Mouse (Mus musculus): Measurements from ENCODE around the gene Mdfi. TPM values are rescaled to one million over a fixed set of nuclear protein-coding genes. Genes with fewer than 3 reads are reported as not detected.

Gene Mdfi
- polyA plus RNA-seq (2012) = 0.03 and 0.08 TPM in 2 replicates

- TF ChIP-seq GATA1 (IDR thresholded peaks at IDR 0.05; ENCODE audit: low read length) (no peak), TAL1 (IDR thresholded peaks at IDR 0.05; ENCODE audit: low read length) (no peak)
- Histone ChIP-seq H3K4me1 (ENCODE audit: control insufficient read depth) (no peaks in the 10 kb centered on the region), H3K9me3 (ENCODE audit: control insufficient read depth, low read length) (no peaks in the 10 kb centered on the region), H3K36me3 (ENCODE audit: control insufficient read depth) (no peaks in the 10 kb centered on the region), H3K4me3 (replicated peaks) (no peak within 1 kb of the TSS), H3K27me3 (ENCODE audit: control insufficient read depth) (peaks cover 53% of the 10 kb centered on the region)
These were observed at the start of gene Mdfi for GRCm38 (mm10) chr17:47834482-47834767. Mdfi (minus strand) TSS chr17:47834691.

GRCm38 (mm10) chr17:47883099-47883498 is 48.6 kb upstream of the Mdfi start:
- Histone ChIP-seq H3K9me3 (ENCODE audit: control insufficient read depth, low read length) (no peaks in the 10 kb centered on the region), H3K4me3 (replicated peaks) (no peak overlapping the region), H3K27me3 (ENCODE audit: control insufficient read depth) (no peaks in the 10 kb centered on the region), H3K36me3 (ENCODE audit: control insufficient read depth) (peaks cover 55% of the 10 kb centered on the region), H3K4me1 (ENCODE audit: control insufficient read depth) (peaks cover 9% of the 10 kb centered on the region)
- TF ChIP-seq GATA1 (IDR thresholded peaks at IDR 0.05; ENCODE audit: low read length) = no peak
- no peak for TF ChIP-seq TAL1 (IDR thresholded peaks at IDR 0.05; ENCODE audit: low read length)

- Histone ChIP-seq H3K36me3 (ENCODE audit: control insufficient read depth) (peaks cover 69% of the 10 kb centered on the region), H3K27me3 (ENCODE audit: control insufficient read depth) (no peaks in the 10 kb centered on the region), H3K9me3 (ENCODE audit: control insufficient read depth, low read length) (no peaks in the 10 kb centered on the region), H3K4me3 (replicated peaks) (no peak overlapping the region), H3K4me1 (ENCODE audit: control insufficient read depth) (peaks cover 5% of the 10 kb centered on the region; the same call in 1 of the 2 replicates)
- TF ChIP-seq TAL1 (IDR thresholded peaks at IDR 0.05; ENCODE audit: low read length) (no peak), GATA1 (IDR thresholded peaks at IDR 0.05; ENCODE audit: low read length) (no peak)
These were observed 46.8 kb upstream of the Mdfi start for GRCm38 (mm10) chr17:47881330-47881729.

DNA sequence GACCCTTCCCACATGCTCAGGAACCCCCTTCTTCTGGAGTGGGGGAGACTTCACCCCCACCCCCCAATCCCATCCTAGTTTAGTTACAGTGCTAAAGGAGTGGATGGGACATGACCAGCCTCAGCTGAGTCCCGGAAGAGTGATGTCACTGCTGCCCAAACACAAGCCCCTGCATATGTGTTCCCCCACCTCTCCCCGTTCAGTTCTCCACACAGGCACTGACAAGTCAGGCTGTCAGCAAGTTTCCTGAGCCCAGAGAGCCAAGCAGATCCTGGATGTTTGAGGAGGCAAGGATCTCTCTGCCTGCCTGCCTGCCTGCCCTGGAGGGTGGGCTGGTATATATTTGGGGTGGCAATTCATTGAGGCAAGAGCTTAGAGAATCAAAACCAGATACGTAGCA is 44.7 kb upstream of the Mdfi start:
- H3K27me3 ChIP-seq (ENCODE audit: control insufficient read depth) = no peaks in the 10 kb centered on the region
- peaks cover 5% of the 10 kb centered on the region; the same call in 1 of the 2 replicates for H3K4me1 ChIP-seq (ENCODE audit: control insufficient read depth)
- TF ChIP-seq GATA1 (IDR thresholded peaks at IDR 0.05; ENCODE audit: low read length) (no peak), TAL1 (IDR thresholded peaks at IDR 0.05; ENCODE audit: low read length) (no peak)
- no peak overlapping the region for H3K4me3 ChIP-seq (replicated peaks)
- H3K36me3 ChIP-seq (ENCODE audit: control insufficient read depth) = peaks cover 79% of the 10 kb centered on the region
- no peaks in the 10 kb centered on the region for H3K9me3 ChIP-seq (ENCODE audit: control insufficient read depth, low read length)

GRCm38 (mm10) chr17:47878378-47879089 is 44.0 kb upstream of the Mdfi start:
- Histone ChIP-seq H3K36me3 (ENCODE audit: control insufficient read depth) (peaks cover 75% of the 10 kb centered on the region), H3K27me3 (ENCODE audit: control insufficient read depth) (no peaks in the 10 kb centered on the region), H3K4me3 (replicated peaks) (no peak overlapping the region), H3K9me3 (ENCODE audit: control insufficient read depth, low read length) (no peaks in the 10 kb centered on the region), H3K4me1 (ENCODE audit: control insufficient read depth) (peaks cover 5% of the 10 kb centered on the region; the same call in 1 of the 2 replicates)
- TF ChIP-seq GATA1 (IDR thresholded peaks at IDR 0.05; ENCODE audit: low read length) (no peak), TAL1 (IDR thresholded peaks at IDR 0.05; ENCODE audit: low read length) (no peak)

DNA sequence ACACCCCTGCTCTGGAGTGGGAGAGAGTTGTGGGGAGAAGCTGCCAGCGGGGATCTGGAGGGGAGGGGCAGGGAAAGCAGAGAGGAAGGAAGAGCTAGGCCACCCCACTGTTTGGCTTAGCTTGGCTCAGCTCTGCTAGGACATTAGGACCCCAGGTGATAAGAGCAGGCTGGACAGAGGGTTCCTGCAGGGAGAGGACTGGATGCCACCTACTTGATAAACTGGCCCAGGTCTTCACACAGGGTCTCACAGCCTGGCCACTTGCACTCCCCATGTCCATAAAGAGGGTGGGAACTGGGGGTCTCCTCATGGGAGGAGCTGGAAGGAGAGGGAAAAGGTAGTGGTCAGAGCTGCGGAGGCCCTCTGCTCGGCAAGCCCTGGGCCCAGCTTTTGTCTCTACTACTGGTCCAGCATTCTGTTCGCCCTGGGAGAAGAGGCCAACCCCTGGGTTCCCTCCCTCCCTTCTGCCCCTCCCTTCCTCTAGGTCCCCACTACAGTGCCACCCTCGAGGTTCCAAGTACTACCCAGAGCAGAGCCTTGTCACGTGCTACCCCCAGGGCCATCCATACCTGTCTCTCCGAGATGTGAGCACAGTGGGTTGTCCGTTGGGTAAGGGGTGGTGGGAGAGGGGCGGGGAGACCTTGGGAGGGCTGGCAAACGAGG is 43.4 kb upstream of the Mdfi start:
- no peaks in the 10 kb centered on the region for H3K27me3 ChIP-seq (ENCODE audit: control insufficient read depth)
- H3K9me3 ChIP-seq (ENCODE audit: control insufficient read depth, low read length) = no peaks in the 10 kb centered on the region
- H3K4me3 ChIP-seq (replicated peaks) = no peak overlapping the region
- H3K36me3 ChIP-seq (ENCODE audit: control insufficient read depth) = peaks cover 76% of the 10 kb centered on the region
- H3K4me1 ChIP-seq (ENCODE audit: control insufficient read depth) = peaks cover 6% of the 10 kb centered on the region
- TF ChIP-seq TAL1 (IDR thresholded peaks at IDR 0.05; ENCODE audit: low read length) (no peak), GATA1 (IDR thresholded peaks at IDR 0.05; ENCODE audit: low read length) (no peak)

- peaks cover 6% of the 10 kb centered on the region for H3K4me1 ChIP-seq (ENCODE audit: control insufficient read depth)
- H3K4me3 ChIP-seq (replicated peaks) = no peak overlapping the region
- H3K27me3 ChIP-seq (ENCODE audit: control insufficient read depth) = no peaks in the 10 kb centered on the region
- no peaks in the 10 kb centered on the region for H3K9me3 ChIP-seq (ENCODE audit: control insufficient read depth, low read length)
- no peak for TF ChIP-seq GATA1 (IDR thresholded peaks at IDR 0.05; ENCODE audit: low read length)
- H3K36me3 ChIP-seq (ENCODE audit: control insufficient read depth) = peaks cover 68% of the 10 kb centered on the region
These were observed 42.6 kb upstream of the Mdfi start for GRCm38 (mm10) chr17:47876776-47877714.

DNA sequence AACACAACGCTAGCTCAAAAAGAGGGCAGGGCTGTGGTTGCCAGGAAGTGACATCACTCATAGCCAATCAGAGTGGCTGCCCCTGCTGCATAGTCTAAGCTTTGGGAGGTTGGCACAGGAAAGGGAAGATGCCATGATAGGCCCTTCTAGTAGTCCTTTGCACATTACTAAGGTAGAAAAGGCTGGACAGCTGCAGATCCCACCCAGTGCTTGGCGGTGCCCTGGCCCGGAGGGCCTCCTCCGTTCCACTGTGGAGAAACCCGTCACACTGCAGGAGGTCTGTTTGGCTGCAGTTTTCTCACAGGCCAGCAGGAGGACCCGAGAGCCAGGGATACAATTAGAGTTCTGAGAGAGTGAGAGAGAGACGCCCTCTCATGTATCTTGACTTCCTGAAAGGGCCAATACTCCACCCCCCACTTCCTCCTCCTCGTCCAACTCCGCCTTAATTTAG is 38.9 kb upstream of the Mdfi start:
- TF ChIP-seq GATA1 (IDR thresholded peaks at IDR 0.05; ENCODE audit: low read length) = no peak
- no peak for TF ChIP-seq TAL1 (IDR thresholded peaks at IDR 0.05; ENCODE audit: low read length)
- H3K4me3 ChIP-seq (replicated peaks) = no peak overlapping the region
- no peaks in the 10 kb centered on the region for H3K9me3 ChIP-seq (ENCODE audit: control insufficient read depth, low read length)
- no peaks in the 10 kb centered on the region for H3K27me3 ChIP-seq (ENCODE audit: control insufficient read depth)
- peaks cover 60% of the 10 kb centered on the region for H3K36me3 ChIP-seq (ENCODE audit: control insufficient read depth)
- peaks cover 6% of the 10 kb centered on the region for H3K4me1 ChIP-seq (ENCODE audit: control insufficient read depth)

Data from erythroblast, embryonic 14.5 days (primary cell).